Mouse (Mus musculus): ENCODE data around the gene Ccr1l1. TPM values are rescaled to one million over a fixed set of nuclear protein-coding genes. Genes with fewer than 3 reads are reported as not detected.

Ccr1l1 gene
- polyA plus RNA-seq, 1 experiment from 2014 or later = not detected

- no peak for ATAC-seq (ENCODE audit: insufficient number of reproducible peaks, insufficient read depth, low FRiP score, low read depth)
- no peak overlapping the region for H3K9ac ChIP-seq (ENCODE audit: low read length)
- no peak overlapping the region; a peak in 1 of 4 replicates for H3K27ac ChIP-seq (replicated peaks in 1 of 2; ENCODE audit: control insufficient read depth in 1 of 2, insufficient read depth in 1 of 2, low read depth in 2 of 2, low read length in 2 of 2)
- H3K27me3 ChIP-seq (ENCODE audit: control insufficient read depth, insufficient read depth, low read length) = no peaks in the 10 kb centered on the region
- WGBS = 46% methylated on average over 5 of the region's 6 CpGs
- H3K9me3 ChIP-seq (ENCODE audit: control insufficient read depth, low read length) = no peaks in the 10 kb centered on the region
- no peak overlapping the region for H3K4me3 ChIP-seq (ENCODE audit: control insufficient read depth in 1 of 2, insufficient read depth in 1 of 2, low read depth in 1 of 2, low read length in 2 of 2)
- peaks cover 0 to 4% of the 10 kb centered on the region in 2 experiments; a peak in 2 of 4 replicates for H3K4me1 ChIP-seq (ENCODE audit: control insufficient read depth in 2 of 2, insufficient read depth in 2 of 2, low read length in 2 of 2)
- H3K4me2 ChIP-seq (ENCODE audit: low read length) = no peak overlapping the region
- no peaks in the 10 kb centered on the region for H3K36me3 ChIP-seq (ENCODE audit: control insufficient read depth, insufficient read depth, low read length)
These were observed 46.2 kb downstream of the Ccr1l1 start for GRCm38 (mm10) chr9:123931761-123932700.

- Histone ChIP-seq H3K27ac (replicated peaks in 1 of 2; ENCODE audit: control insufficient read depth in 1 of 2, insufficient read depth in 1 of 2, low read depth in 2 of 2, low read length in 2 of 2) (0 out of 4 replicates have a peak overlapping the region, but pooled peaks of 1 of the 2 experiments have one; percentile 1), H3K4me1 (ENCODE audit: control insufficient read depth in 2 of 2, insufficient read depth in 2 of 2, low read length in 2 of 2) (peaks cover 0 to 4% of the 10 kb centered on the region in 2 experiments; a peak in 2 of 4 replicates), H3K4me3 (ENCODE audit: control insufficient read depth in 1 of 2, insufficient read depth in 1 of 2, low read depth in 1 of 2, low read length in 2 of 2) (no peak overlapping the region), H3K9ac (ENCODE audit: low read length) (no peak overlapping the region), H3K27me3 (ENCODE audit: control insufficient read depth, insufficient read depth, low read length) (no peaks in the 10 kb centered on the region), H3K4me2 (ENCODE audit: low read length) (no peak overlapping the region), H3K36me3 (ENCODE audit: control insufficient read depth, insufficient read depth, low read length) (no peaks in the 10 kb centered on the region), H3K9me3 (ENCODE audit: control insufficient read depth, low read length) (no peaks in the 10 kb centered on the region)
- WGBS = 82% methylated on average over 3 of the region's 3 CpGs
- no peak for ATAC-seq (ENCODE audit: insufficient number of reproducible peaks, insufficient read depth, low FRiP score, low read depth)
These were observed 47.3 kb downstream of the Ccr1l1 start for GRCm38 (mm10) chr9:123930926-123931325.

GRCm38 (mm10) chr9:123930476-123930875 is 47.7 kb downstream of the Ccr1l1 start:
- 79% methylated on average over 3 of the region's 3 CpGs for WGBS
- no peaks in the 10 kb centered on the region for H3K36me3 ChIP-seq (ENCODE audit: control insufficient read depth, insufficient read depth, low read length)
- H3K4me1 ChIP-seq (ENCODE audit: control insufficient read depth in 2 of 2, insufficient read depth in 2 of 2, low read length in 2 of 2) = peaks cover 4 to 7% of the 10 kb centered on the region in 2 experiments; a peak in 3 of 4 replicates
- H3K9me3 ChIP-seq (ENCODE audit: control insufficient read depth, low read length) = no peaks in the 10 kb centered on the region
- no peaks in the 10 kb centered on the region for H3K27me3 ChIP-seq (ENCODE audit: control insufficient read depth, insufficient read depth, low read length)
- H3K9ac ChIP-seq (ENCODE audit: low read length) = no peak overlapping the region
- no peak overlapping the region for H3K4me2 ChIP-seq (ENCODE audit: low read length)
- H3K4me3 ChIP-seq (ENCODE audit: control insufficient read depth in 1 of 2, insufficient read depth in 1 of 2, low read depth in 1 of 2, low read length in 2 of 2) = no peak overlapping the region
- H3K27ac ChIP-seq (replicated peaks in 1 of 2; ENCODE audit: control insufficient read depth in 1 of 2, insufficient read depth in 1 of 2, low read depth in 2 of 2, low read length in 2 of 2) = 0 out of 4 replicates have a peak overlapping the region, but pooled peaks of 1 of the 2 experiments have one; percentile 1
- ATAC-seq (ENCODE audit: insufficient number of reproducible peaks, insufficient read depth, low FRiP score, low read depth) = no peak

DNA sequence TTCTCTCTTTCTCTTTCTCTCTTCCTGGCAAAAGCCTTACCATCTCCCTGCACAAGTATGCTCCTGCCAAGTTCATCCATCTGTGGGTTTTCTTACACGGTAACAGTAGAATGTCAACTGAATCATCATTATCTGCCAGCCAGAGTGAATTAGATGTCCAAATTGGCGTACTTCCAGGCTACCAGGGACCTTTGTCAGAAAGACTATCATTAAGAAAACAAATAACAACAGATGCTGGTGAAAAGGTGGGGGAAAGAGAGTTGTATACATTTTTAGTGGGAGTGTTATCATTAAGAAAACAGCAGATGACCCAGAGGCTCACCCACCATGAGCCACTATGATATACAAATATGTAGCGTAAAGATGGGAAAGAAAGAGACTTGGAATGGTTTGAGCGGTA is 48.3 kb downstream of the Ccr1l1 start:
- no peak overlapping the region for H3K4me2 ChIP-seq (ENCODE audit: low read length)
- no peaks in the 10 kb centered on the region for H3K9me3 ChIP-seq (ENCODE audit: control insufficient read depth, low read length)
- no peaks in the 10 kb centered on the region for H3K36me3 ChIP-seq (ENCODE audit: control insufficient read depth, insufficient read depth, low read length)
- H3K4me1 ChIP-seq (ENCODE audit: control insufficient read depth in 2 of 2, insufficient read depth in 2 of 2, low read length in 2 of 2) = peaks cover 5 to 8% of the 10 kb centered on the region in 2 experiments; a peak in 3 of 4 replicates
- 45% methylated on average over 4 of the region's 4 CpGs for WGBS
- ATAC-seq (ENCODE audit: insufficient number of reproducible peaks, insufficient read depth, low FRiP score, low read depth) = no peak
- no peak overlapping the region for H3K27ac ChIP-seq (replicated peaks in 1 of 2; ENCODE audit: control insufficient read depth in 1 of 2, insufficient read depth in 1 of 2, low read depth in 2 of 2, low read length in 2 of 2)
- H3K4me3 ChIP-seq (ENCODE audit: control insufficient read depth in 1 of 2, insufficient read depth in 1 of 2, low read depth in 1 of 2, low read length in 2 of 2) = no peak overlapping the region
- no peaks in the 10 kb centered on the region for H3K27me3 ChIP-seq (ENCODE audit: control insufficient read depth, insufficient read depth, low read length)
- H3K9ac ChIP-seq (ENCODE audit: low read length) = no peak overlapping the region

- Histone ChIP-seq H3K4me2 (ENCODE audit: low read length) (peak overlapping the region; percentile 29), H3K27ac (replicated peaks in 1 of 2; ENCODE audit: control insufficient read depth in 1 of 2, insufficient read depth in 1 of 2, low read depth in 2 of 2, low read length in 2 of 2) (peak overlapping the region in 1 of 2 experiments; percentile 24; a peak in 1 of 4 replicates), H3K27me3 (ENCODE audit: control insufficient read depth, insufficient read depth, low read length) (no peaks in the 10 kb centered on the region), H3K4me3 (ENCODE audit: control insufficient read depth in 1 of 2, insufficient read depth in 1 of 2, low read depth in 1 of 2, low read length in 2 of 2) (no peak overlapping the region), H3K9ac (ENCODE audit: low read length) (no peak overlapping the region), H3K9me3 (ENCODE audit: control insufficient read depth, low read length) (no peaks in the 10 kb centered on the region), H3K36me3 (ENCODE audit: control insufficient read depth, insufficient read depth, low read length) (no peaks in the 10 kb centered on the region), H3K4me1 (ENCODE audit: control insufficient read depth in 2 of 2, insufficient read depth in 2 of 2, low read length in 2 of 2) (peaks cover 5 to 8% of the 10 kb centered on the region in 2 experiments; a peak in 3 of 4 replicates)
- no peak for ATAC-seq (ENCODE audit: insufficient number of reproducible peaks, insufficient read depth, low FRiP score, low read depth)
- WGBS = 25% methylated on average over 8 of the region's 8 CpGs
These were observed 49.4 kb downstream of the Ccr1l1 start for GRCm38 (mm10) chr9:123928759-123929246.

GRCm38 (mm10) chr9:123928118-123928758 is 50.0 kb downstream of the Ccr1l1 start:
- H3K36me3 ChIP-seq (ENCODE audit: control insufficient read depth, insufficient read depth, low read length) = no peaks in the 10 kb centered on the region
- H3K9ac ChIP-seq (ENCODE audit: low read length) = no peak overlapping the region
- H3K4me2 ChIP-seq (ENCODE audit: low read length) = 0 out of 2 replicates have a peak overlapping the region, but pooled peaks have one; percentile 29
- no peaks in the 10 kb centered on the region for H3K27me3 ChIP-seq (ENCODE audit: control insufficient read depth, insufficient read depth, low read length)
- H3K9me3 ChIP-seq (ENCODE audit: control insufficient read depth, low read length) = no peaks in the 10 kb centered on the region
- 69% methylated on average over 12 of the region's 12 CpGs for WGBS
- H3K4me1 ChIP-seq (ENCODE audit: control insufficient read depth in 2 of 2, insufficient read depth in 2 of 2, low read length in 2 of 2) = peaks cover 8 to 11% of the 10 kb centered on the region in 2 experiments; a peak in 3 of 4 replicates
- ATAC-seq (ENCODE audit: insufficient number of reproducible peaks, insufficient read depth, low FRiP score, low read depth) = no peak
- peak overlapping the region in 1 of 2 experiments; percentile 24; a peak in 1 of 4 replicates for H3K27ac ChIP-seq (replicated peaks in 1 of 2; ENCODE audit: control insufficient read depth in 1 of 2, insufficient read depth in 1 of 2, low read depth in 2 of 2, low read length in 2 of 2)
- no peak overlapping the region for H3K4me3 ChIP-seq (ENCODE audit: control insufficient read depth in 1 of 2, insufficient read depth in 1 of 2, low read depth in 1 of 2, low read length in 2 of 2)

GRCm38 (mm10) chr9:123927281-123927960 is 50.8 kb downstream of the Ccr1l1 start:
- no peak overlapping the region for H3K27ac ChIP-seq (replicated peaks in 1 of 2; ENCODE audit: control insufficient read depth in 1 of 2, insufficient read depth in 1 of 2, low read depth in 2 of 2, low read length in 2 of 2)
- no peaks in the 10 kb centered on the region for H3K36me3 ChIP-seq (ENCODE audit: control insufficient read depth, insufficient read depth, low read length)
- H3K27me3 ChIP-seq (ENCODE audit: control insufficient read depth, insufficient read depth, low read length) = no peaks in the 10 kb centered on the region
- no peaks in the 10 kb centered on the region for H3K9me3 ChIP-seq (ENCODE audit: control insufficient read depth, low read length)
- no peak overlapping the region for H3K4me3 ChIP-seq (ENCODE audit: control insufficient read depth in 1 of 2, insufficient read depth in 1 of 2, low read depth in 1 of 2, low read length in 2 of 2)
- peaks cover 9 to 11% of the 10 kb centered on the region in 2 experiments; a peak in 3 of 4 replicates for H3K4me1 ChIP-seq (ENCODE audit: control insufficient read depth in 2 of 2, insufficient read depth in 2 of 2, low read length in 2 of 2)
- ATAC-seq (ENCODE audit: insufficient number of reproducible peaks, insufficient read depth, low FRiP score, low read depth) = no peak
- no peak overlapping the region for H3K9ac ChIP-seq (ENCODE audit: low read length)
- H3K4me2 ChIP-seq (ENCODE audit: low read length) = no peak overlapping the region
- WGBS = 56% methylated on average over 16 of the region's 16 CpGs
